Mouse (Mus musculus) forebrain, embryonic 13.5 days (tissue): ENCODE measurements around the gene Chmp2a. TPM values are rescaled to one million over a fixed set of nuclear protein-coding genes. Genes with fewer than 3 reads are reported as not detected.

Experiments
- ATAC-seq: fragments of 200-750 bp; cut with Nextera tagmentation; 2 replicates; pipeline ENCODE4 v1.8.0; 2017
- H3K27ac ChIP-seq: fragments of 300-500 bp; sonication (generic); 2 replicates; pipeline ENCODE4 v1.5.1; 2015; ENCODE audit warnings: inconsistent platforms, mild to moderate bottlenecking, moderate library complexity
- H3K27me3 ChIP-seq: fragments of 300-500 bp; sonication (generic); 2 replicates; pipeline ENCODE4 v1.6.1; 2015; ENCODE audit warnings: mild to moderate bottlenecking, inconsistent platforms
- H3K36me3 ChIP-seq: fragments of 300-500 bp; sonication (generic); 2 replicates; pipeline ENCODE4 v1.6.1; 2015; ENCODE audit warnings: mild to moderate bottlenecking, inconsistent platforms; ENCODE audit not compliant: poor library complexity, severe bottlenecking
- H3K4me1 ChIP-seq: fragments of 300-500 bp; sonication (generic); 2 replicates; pipeline ENCODE4 v1.6.1; 2015; ENCODE audit warnings: inconsistent platforms
- H3K4me2 ChIP-seq: fragments of 300-500 bp; sonication (generic); 2 replicates; pipeline ENCODE4 v1.6.1; 2015; ENCODE audit warnings: inconsistent platforms, mild to moderate bottlenecking, moderate library complexity
- H3K4me3 ChIP-seq: fragments of 300-500 bp; sonication (generic); 2 replicates; pipeline ENCODE4 v1.5.1; 2015; ENCODE audit warnings: mild to moderate bottlenecking, inconsistent platforms
- H3K9ac ChIP-seq: fragments of 300-500 bp; sonication (generic); 2 replicates; pipeline ENCODE4 v1.6.1; 2015; ENCODE audit warnings: mild to moderate bottlenecking, inconsistent platforms
- H3K9me3 ChIP-seq: fragments of 300-500 bp; sonication (generic); replicated peaks from 2 replicates; pipeline ENCODE4 v1.6.1; 2016; ENCODE audit warnings: inconsistent platforms
- WGBS: fragments of 180-500 bp; shearing (Covaris S2); methylation state at CpG from one replicate; pipeline ENCODE4 v1.1.7; 2015; 5-methylcytosine and 5-hydroxymethylcytosine counted together
- polyA plus RNA-seq: library from polyadenylated mRNA; unstranded; fragments of >200 nt; fragmentation: Nextera tagmentation; extraction: Ambion mirVana; gene quantifications from 2 replicates; pipeline ENCODE4 v1.2.1, GENCODE M21; 2015

Gene Chmp2a
- polyA plus RNA-seq, 1 experiment from 2014 or later: 168 TPM

DNA sequence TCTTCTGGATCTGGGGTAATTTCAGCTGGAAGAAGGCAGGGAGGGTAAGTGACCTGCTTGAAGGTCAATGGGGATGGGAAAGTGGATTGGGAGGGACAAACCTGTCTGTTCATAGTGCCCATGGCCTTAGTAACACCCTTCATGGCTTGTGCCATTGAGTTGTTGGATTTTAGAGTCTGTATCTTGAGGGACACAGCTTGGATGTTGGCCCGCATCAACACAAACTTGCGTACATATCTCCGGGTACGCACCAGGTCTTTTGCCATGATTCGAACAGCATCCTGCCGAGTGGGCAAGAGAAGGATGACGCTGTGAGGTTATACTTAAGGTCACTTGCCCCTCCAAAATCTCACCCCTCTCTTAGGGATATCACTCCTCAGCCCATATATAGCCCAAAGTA lies 2.1 kb downstream of the Chmp2a start:
- Histone ChIP-seq H3K27ac (no peak overlapping the region), H3K9me3 (no peaks in the 10 kb centered on the region), H3K36me3 (peaks cover 79% of the 10 kb centered on the region), H3K4me2 (no peak overlapping the region), H3K4me1 (peaks cover 39% of the 10 kb centered on the region), H3K27me3 (no peaks in the 10 kb centered on the region), H3K4me3 (no peak overlapping the region), H3K9ac (peak overlapping the region; percentile 12; the same call in 1 of the 2 replicates)
- no peak for ATAC-seq
- WGBS: 96% methylated on average over 7 of the region's 7 CpGs

DNA sequence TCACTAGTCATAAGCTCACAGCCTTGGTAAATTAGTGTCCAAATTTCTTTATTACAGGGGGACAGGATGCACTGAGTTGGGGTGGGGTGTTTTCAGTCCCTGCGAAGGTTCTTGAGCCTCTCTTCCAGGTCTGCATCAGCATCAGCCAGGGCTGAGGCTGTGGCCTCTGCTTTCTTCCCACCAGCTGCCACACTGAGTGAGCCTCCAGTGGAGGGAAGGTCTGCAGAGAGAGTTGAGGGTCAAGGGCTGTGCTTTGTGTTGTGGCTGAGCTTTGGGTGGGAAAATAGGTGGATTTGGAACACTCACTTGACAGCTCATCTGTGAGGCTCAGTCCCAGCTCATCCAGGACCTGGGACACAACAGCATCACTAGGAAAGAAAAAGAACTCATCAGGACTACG lies 2.6 kb downstream of the Chmp2a start:
- H3K27me3 ChIP-seq: no peaks in the 10 kb centered on the region
- H3K9ac ChIP-seq: no peak overlapping the region
- H3K9me3 ChIP-seq: no peaks in the 10 kb centered on the region
- H3K4me3 ChIP-seq: no peak overlapping the region
- no peak for ATAC-seq
- no peak overlapping the region for H3K4me2 ChIP-seq
- peaks cover 41% of the 10 kb centered on the region for H3K4me1 ChIP-seq
- 85% methylated on average over 2 of the region's 2 CpGs for WGBS
- no peak overlapping the region for H3K27ac ChIP-seq
- H3K36me3 ChIP-seq: peaks cover 84% of the 10 kb centered on the region

DNA sequence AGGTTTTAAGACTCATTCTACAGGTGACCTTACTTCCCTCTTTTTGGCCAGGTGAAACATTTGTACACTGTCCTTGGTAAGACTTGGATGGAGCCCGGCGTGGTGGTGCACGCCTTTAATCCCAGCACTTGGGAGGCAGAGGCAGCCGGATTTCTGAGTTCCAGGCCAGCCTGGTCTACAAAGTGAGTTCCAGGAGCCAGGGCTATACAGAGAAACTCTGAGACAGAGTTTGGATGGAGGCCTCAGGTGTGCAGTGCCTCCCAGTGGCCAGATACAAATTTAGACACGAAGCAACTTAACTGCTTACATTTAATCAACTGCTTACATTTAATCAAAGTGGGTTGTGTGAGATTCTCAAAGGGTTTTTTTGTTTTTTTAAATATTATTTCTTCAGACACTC lies 3.5 kb downstream of the Chmp2a start:
- WGBS: 72% methylated on average over 5 of the region's 5 CpGs
- no peak overlapping the region for H3K4me3 ChIP-seq
- peaks cover 88% of the 10 kb centered on the region for H3K36me3 ChIP-seq
- peaks cover 41% of the 10 kb centered on the region for H3K4me1 ChIP-seq
- ATAC-seq: no peak
- H3K27me3 ChIP-seq: no peaks in the 10 kb centered on the region
- H3K9ac ChIP-seq: no peak overlapping the region
- no peak overlapping the region for H3K4me2 ChIP-seq
- no peak overlapping the region for H3K27ac ChIP-seq
- no peaks in the 10 kb centered on the region for H3K9me3 ChIP-seq

DNA sequence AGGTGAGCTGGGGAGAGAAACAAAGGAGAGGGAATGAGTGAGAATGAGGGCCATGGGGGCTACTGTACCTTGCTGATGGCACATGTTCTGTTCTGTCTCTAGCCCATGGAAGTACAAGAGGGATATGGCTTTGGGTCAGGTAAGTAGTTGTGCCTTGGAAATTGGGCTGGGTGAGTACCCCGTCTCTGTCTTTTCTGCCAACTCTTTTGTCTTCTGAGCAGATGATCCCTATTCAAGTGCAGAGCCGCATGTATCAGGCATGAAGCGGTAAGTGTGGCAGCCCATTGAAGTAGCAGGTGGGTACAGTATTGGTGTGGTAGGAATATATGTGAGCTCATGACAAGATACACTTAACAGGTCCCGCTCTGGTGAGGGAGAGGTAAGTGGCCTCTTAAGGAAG lies 5.6 kb downstream of the Chmp2a start:
- no peak for ATAC-seq
- Histone ChIP-seq H3K27me3 (no peaks in the 10 kb centered on the region), H3K36me3 (peaks cover 82% of the 10 kb centered on the region), H3K4me1 (peaks cover 36% of the 10 kb centered on the region), H3K9me3 (no peaks in the 10 kb centered on the region), H3K4me2 (no peak overlapping the region), H3K9ac (no peak overlapping the region), H3K27ac (no peak overlapping the region), H3K4me3 (no peak overlapping the region)
- 86% methylated on average over 4 of the region's 4 CpGs for WGBS

DNA sequence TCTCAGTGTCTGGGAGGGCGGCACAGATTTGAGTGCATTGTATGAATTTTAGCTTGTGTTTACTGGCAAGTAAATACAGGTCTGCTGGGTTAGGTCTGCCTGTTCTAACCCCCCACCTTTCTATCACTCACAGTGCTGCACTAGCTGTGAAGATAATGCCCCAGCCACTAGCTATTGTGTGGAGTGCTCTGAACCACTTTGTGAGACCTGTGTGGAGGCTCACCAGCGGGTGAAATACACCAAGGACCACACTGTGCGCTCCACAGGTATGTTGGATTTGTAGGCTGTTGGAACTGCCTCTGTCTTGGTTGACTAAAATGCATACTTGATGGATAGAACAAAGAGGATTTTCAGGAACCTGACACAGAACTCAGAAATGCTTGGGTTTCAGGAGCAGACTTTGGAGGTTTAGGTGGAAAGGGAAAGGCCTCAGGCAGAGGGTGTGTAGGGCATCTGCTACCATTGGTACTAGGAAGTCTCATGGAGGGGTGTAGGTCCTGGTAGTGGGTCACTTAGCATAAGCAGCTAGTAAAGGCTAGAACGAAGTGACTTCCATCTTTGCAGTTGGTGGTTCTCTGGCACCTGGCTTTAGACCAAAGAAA lies 9.0 kb downstream of the Chmp2a start:
- Histone ChIP-seq H3K4me1 (peaks cover 32% of the 10 kb centered on the region), H3K9me3 (no peaks in the 10 kb centered on the region), H3K27me3 (no peaks in the 10 kb centered on the region), H3K27ac (peak overlapping the region; percentile 99; the same call in 1 of the 2 replicates), H3K4me3 (peak overlapping the region; percentile 92), H3K9ac (peak overlapping the region; percentile 98), H3K36me3 (peaks cover 54% of the 10 kb centered on the region), H3K4me2 (peak overlapping the region; percentile 80)
- WGBS: 30% methylated on average over 4 of the region's 4 CpGs
- no peak for ATAC-seq

DNA sequence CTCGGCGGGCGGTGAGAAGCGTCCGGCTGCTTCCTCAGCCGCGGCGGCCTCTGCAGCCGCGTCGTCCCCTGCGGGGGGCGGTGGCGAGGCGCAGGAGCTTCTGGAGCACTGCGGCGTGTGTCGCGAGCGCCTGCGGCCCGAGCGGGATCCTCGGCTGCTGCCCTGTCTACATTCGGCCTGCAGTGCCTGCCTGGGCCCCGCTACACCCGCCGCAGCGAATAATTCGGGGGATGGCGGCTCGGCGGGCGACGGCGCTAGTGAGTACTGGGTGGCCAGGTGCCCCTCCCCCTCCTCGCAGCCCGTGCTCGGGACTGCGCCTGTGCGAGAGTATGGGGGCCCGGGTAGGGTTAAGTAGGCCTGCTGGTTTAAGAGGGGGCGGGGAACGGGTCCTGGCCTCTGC lies 9.8 kb downstream of the Chmp2a start:
- Histone ChIP-seq H3K4me2 (peak overlapping the region; percentile 80), H3K36me3 (peaks cover 46% of the 10 kb centered on the region), H3K9me3 (no peaks in the 10 kb centered on the region), H3K4me3 (peak overlapping the region; percentile 92), H3K27ac (peak overlapping the region; percentile 99), H3K4me1 (peaks cover 32% of the 10 kb centered on the region), H3K27me3 (no peaks in the 10 kb centered on the region), H3K9ac (peak overlapping the region; percentile 98)
- WGBS: under 1% methylated on average over 34 of the region's 44 CpGs
- ATAC-seq: peak; percentile 61

DNA sequence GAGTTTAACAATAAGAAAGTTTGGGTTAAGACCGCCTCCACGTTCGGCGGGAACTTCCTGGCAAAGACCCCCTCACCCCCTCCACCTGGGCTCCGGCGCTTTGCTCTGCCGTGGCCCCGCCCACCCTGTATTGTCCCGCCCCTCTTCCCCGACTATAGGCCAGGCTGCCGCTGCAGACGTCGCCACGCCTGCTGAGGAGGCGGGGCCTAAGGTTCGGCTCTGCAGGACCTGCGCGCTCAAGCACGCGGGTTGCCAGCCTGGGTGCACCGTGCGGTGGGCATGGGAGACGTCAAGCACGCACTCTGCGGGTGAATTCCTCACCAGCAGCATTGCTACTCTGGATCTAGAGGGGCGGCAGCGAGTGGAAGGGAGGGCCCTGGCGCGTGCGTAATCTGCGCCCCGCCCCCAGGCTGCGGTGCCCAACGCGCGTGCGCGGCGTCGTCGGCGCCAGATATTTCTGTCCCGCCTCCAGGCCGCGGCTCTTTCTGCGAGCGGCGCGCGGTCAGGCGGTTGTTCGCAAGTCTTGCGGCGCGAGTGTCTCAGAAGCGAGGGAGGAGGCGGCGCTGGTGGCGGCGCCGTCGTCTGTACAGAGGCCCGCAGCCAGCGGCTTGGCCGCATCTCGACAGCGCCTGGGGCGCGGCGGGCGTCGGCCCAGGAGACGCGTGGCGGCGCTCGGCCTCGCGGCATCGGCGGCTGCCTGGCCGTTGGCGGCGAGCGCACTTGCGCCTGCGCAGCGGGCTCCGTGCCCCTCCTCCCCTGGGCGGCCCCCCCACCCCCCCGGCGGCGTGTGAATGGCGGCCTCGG lies 10.5 kb downstream of the Chmp2a start:
- H3K4me2 ChIP-seq: peak overlapping the region; percentile 80
- H3K36me3 ChIP-seq: peaks cover 39% of the 10 kb centered on the region
- H3K9ac ChIP-seq: peak overlapping the region; percentile 98
- ATAC-seq: peak; percentile 90
- WGBS: under 1% methylated on average over 77 of the region's 95 CpGs
- peak overlapping the region; percentile 99 for H3K27ac ChIP-seq
- peaks cover 32% of the 10 kb centered on the region for H3K4me1 ChIP-seq
- no peaks in the 10 kb centered on the region for H3K9me3 ChIP-seq
- no peaks in the 10 kb centered on the region for H3K27me3 ChIP-seq
- peak overlapping the region; percentile 92 for H3K4me3 ChIP-seq

DNA sequence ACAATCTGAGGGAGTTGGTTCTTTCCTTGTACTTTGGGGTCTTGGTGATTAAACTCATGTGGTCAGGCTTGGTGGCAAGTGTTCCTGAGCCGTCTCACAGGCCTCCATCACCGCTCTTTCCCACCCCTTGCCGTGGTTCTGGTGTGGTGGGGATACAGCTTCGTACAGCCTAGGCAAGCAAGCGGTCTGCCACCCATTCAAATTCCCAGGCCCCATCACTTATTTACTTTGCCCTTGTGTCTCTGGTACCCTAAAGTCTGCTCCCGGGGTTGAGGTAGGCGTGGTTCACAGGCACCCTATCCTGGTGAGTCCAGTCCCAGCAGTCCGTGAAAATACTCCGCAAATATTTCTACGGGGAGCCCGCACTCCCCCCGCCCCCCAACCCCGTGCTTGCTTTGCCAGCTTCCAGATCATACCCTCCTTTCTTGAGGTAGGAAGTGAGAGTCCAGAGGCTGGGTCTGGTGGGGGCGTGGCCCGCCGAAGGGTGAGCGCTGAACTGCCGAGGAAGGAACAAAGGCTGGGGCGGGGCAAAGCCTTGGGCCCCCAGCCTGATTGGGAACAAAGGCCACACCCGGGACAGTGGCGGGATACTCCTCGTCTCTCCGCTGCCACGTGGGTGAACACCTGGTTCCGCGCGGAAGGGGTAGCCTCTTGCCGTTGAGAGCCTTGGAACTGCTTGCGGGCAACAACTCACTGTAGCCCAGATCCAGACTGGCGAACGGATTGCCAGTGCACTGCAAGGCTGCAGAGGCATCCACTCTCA lies 11.7 kb downstream of the Chmp2a start:
- Histone ChIP-seq H3K36me3 (peaks cover 27% of the 10 kb centered on the region), H3K4me1 (peaks cover 32% of the 10 kb centered on the region), H3K9ac (peak overlapping the region; percentile 98), H3K4me3 (peak overlapping the region; percentile 92), H3K9me3 (no peaks in the 10 kb centered on the region), H3K4me2 (peak overlapping the region; percentile 80), H3K27me3 (no peaks in the 10 kb centered on the region), H3K27ac (peak overlapping the region; percentile 99)
- 3% methylated on average over 31 of the region's 31 CpGs for WGBS
- peak; percentile 44 for ATAC-seq

DNA sequence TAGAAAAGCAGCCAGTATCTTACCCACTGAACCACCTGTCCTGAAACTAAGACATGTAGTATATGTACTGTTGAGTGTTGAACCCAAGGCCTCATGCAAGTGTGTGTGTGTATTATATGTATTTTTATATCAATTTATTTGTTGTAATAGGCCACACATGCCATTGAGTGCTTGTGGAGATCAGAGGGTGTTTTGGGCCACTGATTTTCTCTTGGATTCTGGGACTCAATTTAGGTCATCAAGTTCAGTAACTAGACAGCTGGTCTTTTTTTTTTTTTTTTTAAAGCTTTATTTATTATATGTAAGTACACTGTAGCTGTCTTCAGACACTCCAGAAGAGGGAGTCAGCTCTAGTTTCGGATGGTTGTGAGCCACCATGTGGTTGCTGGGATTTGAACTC lies 19.4 kb downstream of the Chmp2a start:
- Histone ChIP-seq H3K27me3 (no peaks in the 10 kb centered on the region), H3K9me3 (no peaks in the 10 kb centered on the region), H3K4me3 (no peak overlapping the region), H3K36me3 (no peaks in the 10 kb centered on the region), H3K9ac (no peak overlapping the region), H3K4me2 (no peak overlapping the region), H3K4me1 (peaks cover 5% of the 10 kb centered on the region), H3K27ac (no peak overlapping the region)
- 86% methylated on average over 1 of the region's 1 CpGs for WGBS
- ATAC-seq: no peak

DNA sequence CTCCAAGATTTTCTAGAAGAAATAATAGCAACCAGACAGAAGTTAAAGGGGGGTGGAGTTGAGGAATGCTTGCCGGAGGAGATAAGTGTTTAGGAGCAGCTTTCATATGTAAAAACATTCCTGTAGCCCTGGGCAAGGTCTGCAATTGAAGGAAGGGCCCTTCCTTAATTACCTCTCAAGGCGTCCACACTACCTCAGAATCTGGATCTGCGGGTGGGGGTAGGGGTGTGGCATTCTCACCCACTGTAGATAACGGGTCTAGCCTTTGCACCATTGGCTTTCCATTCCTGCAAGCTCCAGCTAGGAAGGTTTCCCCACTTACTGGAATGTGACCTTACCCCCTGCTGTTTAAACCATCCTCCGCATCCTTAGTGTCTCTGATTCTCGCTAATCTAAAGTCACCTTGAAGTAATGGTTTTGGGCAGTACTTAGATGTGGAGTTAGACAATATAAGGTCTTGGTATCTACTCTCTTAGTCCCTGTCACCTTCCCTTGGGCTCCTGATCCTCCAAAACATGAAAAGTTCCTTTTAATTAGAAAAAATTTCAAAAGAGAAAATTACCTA lies 20.2 kb downstream of the Chmp2a start:
- H3K9me3 ChIP-seq: no peaks in the 10 kb centered on the region
- no peaks in the 10 kb centered on the region for H3K36me3 ChIP-seq
- no peak overlapping the region for H3K4me3 ChIP-seq
- H3K9ac ChIP-seq: no peak overlapping the region
- no peak for ATAC-seq
- no peak overlapping the region for H3K27ac ChIP-seq
- no peaks in the 10 kb centered on the region for H3K27me3 ChIP-seq
- 40% methylated on average over 6 of the region's 6 CpGs for WGBS
- no peak overlapping the region for H3K4me2 ChIP-seq
- peaks cover 6% of the 10 kb centered on the region for H3K4me1 ChIP-seq

DNA sequence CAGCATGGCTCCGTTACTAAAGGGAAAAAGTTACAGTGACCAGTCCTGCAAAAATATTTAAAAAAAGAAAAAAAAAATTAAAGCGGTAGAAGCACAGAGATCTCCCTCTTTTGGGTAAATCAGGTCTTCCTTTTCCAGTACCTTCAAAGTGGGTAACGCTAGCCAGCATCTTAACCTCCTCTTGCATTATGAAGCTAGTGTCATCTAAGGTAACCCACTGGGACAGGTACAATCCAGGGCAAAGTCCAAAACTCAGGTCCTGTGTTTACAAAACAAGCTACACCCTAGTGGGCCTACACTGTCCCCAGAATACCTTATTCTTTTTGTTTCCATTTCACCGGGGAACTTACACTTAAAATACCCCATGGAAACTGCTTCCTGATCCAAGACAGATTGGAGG lies 20.9 kb downstream of the Chmp2a start:
- H3K9ac ChIP-seq: no peak overlapping the region
- no peak for ATAC-seq
- H3K4me3 ChIP-seq: no peak overlapping the region
- H3K36me3 ChIP-seq: no peaks in the 10 kb centered on the region
- H3K27ac ChIP-seq: no peak overlapping the region
- whole genome bisulfite sequencing: 74% methylated on average over 4 of the region's 4 CpGs
- no peaks in the 10 kb centered on the region for H3K9me3 ChIP-seq
- H3K4me2 ChIP-seq: no peak overlapping the region
- H3K4me1 ChIP-seq: peaks cover 10% of the 10 kb centered on the region
- no peaks in the 10 kb centered on the region for H3K27me3 ChIP-seq
